Mouse (Mus musculus) hematopoietic stem cell, adult 5-6 weeks (primary cell): ENCODE measurements at regions not wholly inside any gene's neighbourhood (a gene's known extent, or its start where the extent isn't known, plus 50 kb on each side); places are given as distances from the start of the nearest gene placed in this dataset.

ENCODE experiments used
- ATAC-seq, 2 experiments: fragments of 125-278 bp in 1 of 2; replicated peaks in 1 of 2; 2 replicates each; pipeline ENCODE4 v1.8.0; 2016 to 2017; ENCODE audit warnings: inconsistent platforms in 2 of 2, mild to moderate bottlenecking in 2 of 2, moderate number of reproducible peaks in 2 of 2, low read depth in 1 of 2, moderate TSS enrichment in 1 of 2; ENCODE audit not compliant: low FRiP score in 2 of 2, poor library complexity in 2 of 2, severe bottlenecking in 2 of 2, insufficient read depth in 1 of 2, low TSS enrichment in 1 of 2

DNA sequence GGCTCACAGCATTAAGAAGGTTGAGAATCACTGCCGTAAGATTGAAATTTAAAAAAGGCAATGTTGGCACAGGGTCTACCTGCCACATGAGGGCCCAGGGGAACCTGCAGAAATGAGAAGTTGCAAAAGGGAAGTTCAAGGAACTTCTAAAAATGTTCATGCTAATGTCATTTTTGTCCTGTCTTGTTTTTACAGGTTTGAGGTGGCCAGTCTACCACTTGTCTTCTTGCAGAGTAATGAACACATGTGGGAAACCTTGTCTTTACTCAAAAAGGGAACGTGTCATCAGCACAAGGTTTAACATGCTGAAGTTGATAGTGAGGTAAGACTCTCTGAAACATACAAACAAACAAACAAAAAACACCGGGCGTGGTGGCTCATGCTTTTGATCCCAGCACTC is 71.4 kb upstream of the Nanos1 start:
- ATAC-seq = 0 out of 4 replicates have a peak, but pooled peaks of 1 of the 2 experiments have one; percentile 12

- no peak for ATAC-seq
These were observed 73.5 kb upstream of the Nanos1 start for GRCm38 (mm10) chr19:60682283-60682682.

GRCm38 (mm10) chr19:60681481-60681880 is 74.3 kb upstream of the Nanos1 start:
- ATAC-seq = peak; percentile 49 to 51; a peak in 1 of 4 replicates

GRCm38 (mm10) chr19:60678236-60678635 is 77.6 kb upstream of the Nanos1 start:
- ATAC-seq = no peak

DNA sequence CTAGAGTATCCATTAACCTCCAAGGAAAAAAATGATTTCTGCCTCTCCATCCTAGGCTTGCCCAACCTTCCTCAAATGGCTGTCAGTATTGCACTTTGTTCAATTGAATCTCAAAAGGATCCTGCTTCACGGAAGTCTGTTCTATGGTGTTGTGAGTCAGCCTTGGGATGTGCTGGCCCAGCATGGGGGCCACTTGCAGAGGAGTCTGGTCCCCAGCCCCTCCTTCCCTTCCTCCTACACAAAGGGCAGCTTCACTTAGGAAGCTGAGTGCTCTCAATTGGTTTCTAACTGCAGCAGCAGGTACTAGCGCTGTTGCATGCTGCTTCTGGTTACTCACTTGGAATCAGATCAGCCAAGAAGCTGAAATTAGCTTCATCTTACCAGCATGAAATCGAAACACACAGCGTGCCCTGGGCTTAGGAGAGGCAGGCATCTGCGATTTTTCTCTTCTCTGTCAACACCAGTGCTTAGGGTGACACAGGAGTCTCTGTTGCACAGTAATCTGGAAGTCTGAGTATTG is 80.8 kb upstream of the Nanos1 start:
- ATAC-seq = no peak

DNA sequence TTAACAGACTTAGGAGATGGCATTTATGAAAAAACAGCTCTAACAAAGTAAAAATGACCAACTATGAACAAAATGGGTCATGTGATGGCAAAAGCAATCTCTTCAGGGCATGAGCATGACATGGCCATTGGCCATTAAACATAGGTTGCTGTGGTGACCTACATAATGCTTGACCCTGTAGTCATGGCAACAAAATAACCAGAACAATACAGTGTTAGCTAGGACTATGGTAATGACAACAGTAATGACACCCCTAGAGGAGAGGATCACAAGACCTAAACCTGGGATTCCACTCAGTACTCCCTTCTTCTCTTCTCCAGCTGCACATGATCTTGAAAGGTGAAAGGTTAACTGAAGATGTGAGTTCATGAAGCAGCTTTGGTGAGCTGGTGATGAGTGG is 85.0 kb upstream of the Nanos1 start:
- no peak for ATAC-seq

DNA sequence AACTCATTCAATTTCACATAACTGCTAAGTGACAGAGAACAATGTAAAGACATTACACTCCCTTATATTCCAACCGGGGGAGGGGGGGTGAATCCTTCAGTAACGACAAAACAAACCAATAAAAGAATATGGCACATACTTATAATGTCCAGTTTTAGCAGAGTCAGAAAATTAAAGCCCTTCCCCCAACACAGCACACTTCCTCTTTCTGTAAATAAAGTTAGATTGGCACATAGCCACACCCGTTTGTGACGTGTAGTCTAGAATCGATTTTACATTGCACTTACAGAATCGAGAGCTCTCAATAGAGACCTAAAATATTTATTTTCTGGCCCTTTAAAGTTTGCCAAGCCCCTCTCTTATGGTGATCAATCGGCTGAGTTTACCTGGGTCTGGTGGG is 85.0 kb upstream of the Cacul1 start:
- peak in 1 of 2 experiments; percentile 42; a peak in 1 of 4 replicates for ATAC-seq

GRCm38 (mm10) chr19:60651102-60651695 is 70.4 kb upstream of the Cacul1 start:
- no peak for ATAC-seq

- ATAC-seq = no peak
These were observed 59.2 kb upstream of the Cacul1 start for GRCm38 (mm10) chr19:60640065-60640464.
